Mouse (Mus musculus): ENCODE results near the gene Fam172a. TPM values are rescaled to one million over a fixed set of nuclear protein-coding genes. Genes with fewer than 3 reads are reported as not detected.

Gene Fam172a
- polyA plus RNA-seq (2012; rRNA removed): 5.1 and 7.7 TPM in 2 replicates

DNA sequence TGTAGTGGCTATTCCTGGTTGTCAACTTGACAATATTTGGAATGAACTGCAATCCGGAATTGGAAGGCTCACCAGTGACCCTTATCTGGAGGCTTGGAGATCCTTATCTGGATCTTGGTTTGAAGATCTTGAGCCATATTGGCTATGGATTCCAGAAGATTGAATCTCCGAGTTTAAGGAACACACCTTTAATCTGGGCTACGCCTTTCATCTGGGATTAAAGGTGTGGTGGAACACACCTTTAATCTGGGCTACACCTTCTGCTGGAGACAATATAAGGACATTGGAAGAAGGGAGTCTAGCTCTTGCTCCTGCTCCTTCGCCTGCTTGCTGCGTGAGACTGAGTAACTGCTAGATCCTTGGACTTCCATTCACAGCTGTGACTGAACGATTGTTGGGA, at the start of gene Fam172a:
Fam172a (plus strand) TSS at position 301 of the 400 bp plus-strand sequence.

GRCm38 (mm10) chr13:78024683-78025294, 323.0 kb downstream of the Fam172a start, which contains the start of gene Pou5f2:
Pou5f2 (plus strand) TSS chr13:78024902.

DNA sequence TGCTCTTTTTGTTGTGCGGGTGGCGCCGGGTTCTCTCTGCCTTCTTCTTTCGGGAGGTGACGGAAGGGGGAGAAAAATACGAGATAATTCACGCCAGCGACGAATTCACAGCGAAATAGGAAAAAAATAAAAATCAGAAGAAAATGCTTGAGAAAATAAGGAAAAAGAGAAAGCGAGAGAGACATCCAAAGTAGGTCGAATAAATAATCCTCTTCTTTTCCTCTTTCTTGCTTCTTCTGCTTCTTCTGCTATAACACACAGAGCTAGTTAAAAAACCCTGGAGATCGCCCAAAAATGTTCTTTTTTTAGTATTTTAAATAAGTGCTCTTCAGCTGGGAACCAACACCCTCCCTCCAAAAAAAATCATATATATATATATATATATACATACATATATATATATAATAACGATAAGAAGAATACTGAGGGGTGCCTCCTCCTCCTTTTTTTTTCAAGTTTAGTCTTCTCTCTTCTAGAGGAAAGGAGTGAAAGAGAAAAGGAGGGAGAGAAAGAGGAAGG, 497.9 kb downstream of the Fam172a start, which contains the start of gene Nr2f1:
Nr2f1 (minus strand) TSS at position 116 of the 519 bp plus-strand sequence.

